Mouse (Mus musculus) heart, adult 2 months (tissue): ENCODE measurements around the gene Hacd2. TPM values are rescaled to one million over a fixed set of nuclear protein-coding genes. Genes with fewer than 3 reads are reported as not detected.

ENCODE experiments used
- DNase-seq, 2 experiments: peaks; one replicate each; pipeline ENCODE4 v3.0.0; 2021
- H3K27ac ChIP-seq: fragments of 200-600 bp; 2 replicates; pipeline ENCODE4 v1.8.1; 2022
- H3K27me3 ChIP-seq: fragments of 200-500 bp; 2 replicates; pipeline ENCODE4 v1.6.1; 2012; ENCODE audit warnings: mild to moderate bottlenecking, low read length, inconsistent platforms, mixed read lengths; ENCODE audit not compliant: control insufficient read depth, insufficient read depth
- H3K36me3 ChIP-seq: fragments of 200-500 bp; 2 replicates; pipeline ENCODE4 v1.6.1; 2012; ENCODE audit warnings: low read length, inconsistent platforms; ENCODE audit not compliant: control insufficient read depth, insufficient read depth
- H3K4me1 ChIP-seq: fragments of 200-500 bp; 2 replicates; pipeline ENCODE4 v1.6.1; 2011; ENCODE audit warnings: low read length; ENCODE audit not compliant: control insufficient read depth, insufficient read depth
- H3K4me3 ChIP-seq: fragments of 200-600 bp; 2 replicates; pipeline ENCODE4 v1.8.1; 2022
- H3K79me2 ChIP-seq: fragments of 200-500 bp; replicated peaks from 2 replicates; pipeline ENCODE4 v1.6.1; 2012; ENCODE audit warnings: mild to moderate bottlenecking, inconsistent platforms, low read length, moderate library complexity, mixed read lengths; ENCODE audit not compliant: control insufficient read depth, insufficient read depth
- H3K9ac ChIP-seq: fragments of 200-500 bp; 2 replicates; pipeline ENCODE4 v1.6.1; 2012; ENCODE audit warnings: low read depth, mild to moderate bottlenecking, control low read depth, inconsistent platforms, low read length, mixed read lengths
- CTCF ChIP-seq: fragments of 200-600 bp; IDR thresholded peaks from 2 replicates; pipeline ENCODE4 v1.8.1; 2022; ENCODE audit warnings: antibody characterized with exemption, mild to moderate bottlenecking, moderate library complexity
- EP300 ChIP-seq: fragments of 200-500 bp; IDR thresholded peaks from 2 replicates; pipeline ENCODE4 v1.6.1; 2011; ENCODE audit warnings: low read depth, low read length, control low read depth; ENCODE audit not compliant: insufficient read depth
- POLR2A ChIP-seq: fragments of 200-500 bp; IDR thresholded peaks from 2 replicates; pipeline ENCODE4 v1.6.1; 2011; ENCODE audit warnings: mild to moderate bottlenecking, low read depth, low read length, control low read depth; ENCODE audit not compliant: insufficient read depth
- WGBS: fragments of 180-500 bp; shearing (Covaris S2); methylation state at CpG from one replicate; pipeline ENCODE4 v1.1.7; 2018; 5-methylcytosine and 5-hydroxymethylcytosine counted together
- intact Hi-C: fragments of 180-260 bp; cut with DNase I; formaldehyde crosslinking; loops from one replicate; pipeline ENCODE4 v1.15.1; 2025
- polyA plus RNA-seq: library from polyadenylated mRNA; depleted of rRNA; stranded (reverse); fragments of >200 nt; gene quantifications from 2 replicates; pipeline ENCODE4 v1.2.3, GENCODE M21; 2012
- total RNA-seq, 2 experiments: library from RNA; stranded (reverse); gene quantifications; 2 replicates each; pipeline ENCODE4 v1.2.3; 2021

Gene Hacd2
- total and polyA plus RNA-seq, 3 experiments, result 7.2 to 13.2 (median 12.4) TPM

- WGBS, result 91% methylated on average over 4 of the region's 4 CpGs
- Histone ChIP-seq H3K4me3 (no peak overlapping the region), H3K27me3 (no peaks in the 10 kb centered on the region), H3K9ac (no peak overlapping the region), H3K27ac (no peak overlapping the region), H3K79me2 (no peaks in the 10 kb centered on the region), H3K4me1 (no peaks in the 10 kb centered on the region), H3K36me3 (no peaks in the 10 kb centered on the region)
- DNase-seq, result no peak
- no peak for TF ChIP-seq POLR2A
- TF ChIP-seq CTCF, result no peak
- no peak for TF ChIP-seq EP300
- intact Hi-C loops, result loop anchor here (10.0 kb wide), 1 partner anchor 1841 kb away; the partner anchor contains the start of gene Osbpl11
Observed at GRCm38 (mm10) chr16:35025347-35025746, 3.1 kb downstream of the Hacd2 start.

DNA sequence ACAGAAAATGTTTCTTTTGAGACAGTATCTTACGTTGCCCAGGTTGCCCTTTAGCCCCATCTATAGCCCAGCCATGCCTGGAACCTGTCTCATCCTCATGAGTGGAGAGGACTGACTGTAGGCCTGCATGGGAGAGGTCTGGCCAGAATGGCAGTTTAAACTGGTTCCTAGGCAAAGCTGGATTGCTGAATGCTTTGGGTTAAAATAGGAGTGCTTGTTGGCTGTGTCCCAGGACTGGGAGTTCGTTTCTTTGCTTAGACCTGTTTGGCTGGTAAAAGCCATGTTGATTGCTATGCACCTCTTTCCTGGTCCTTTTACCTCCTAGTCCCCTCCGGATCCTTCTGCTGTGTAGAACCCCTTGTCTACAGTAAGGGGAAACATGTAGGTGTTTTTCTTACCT is 11.0 kb downstream of the Hacd2 start:
- H3K4me3 ChIP-seq, result no peak overlapping the region
- H3K79me2 ChIP-seq, result no peaks in the 10 kb centered on the region
- no peaks in the 10 kb centered on the region for H3K4me1 ChIP-seq
- no peaks in the 10 kb centered on the region for H3K36me3 ChIP-seq
- no peak overlapping the region for H3K9ac ChIP-seq
- WGBS, result 69% methylated on average over 3 of the region's 3 CpGs
- intact Hi-C loops, result no loop called here
- no peaks in the 10 kb centered on the region for H3K27me3 ChIP-seq
- DNase-seq, result no peak
- no peak overlapping the region for H3K27ac ChIP-seq
- no peak for TF ChIP-seq EP300
- no peak for TF ChIP-seq POLR2A
- TF ChIP-seq CTCF, result no peak

- Histone ChIP-seq H3K27me3 (no peaks in the 10 kb centered on the region), H3K79me2 (no peaks in the 10 kb centered on the region), H3K36me3 (no peaks in the 10 kb centered on the region), H3K4me3 (no peak overlapping the region), H3K27ac (no peak overlapping the region), H3K4me1 (no peaks in the 10 kb centered on the region), H3K9ac (no peak overlapping the region)
- intact Hi-C loops, result no loop called here
- WGBS, result 49% methylated on average over 8 of the region's 8 CpGs
- DNase-seq, result no peak
- no peak for TF ChIP-seq EP300
- no peak for TF ChIP-seq CTCF
- no peak for TF ChIP-seq POLR2A
Observed at GRCm38 (mm10) chr16:35033809-35034577, 11.8 kb downstream of the Hacd2 start.

DNA sequence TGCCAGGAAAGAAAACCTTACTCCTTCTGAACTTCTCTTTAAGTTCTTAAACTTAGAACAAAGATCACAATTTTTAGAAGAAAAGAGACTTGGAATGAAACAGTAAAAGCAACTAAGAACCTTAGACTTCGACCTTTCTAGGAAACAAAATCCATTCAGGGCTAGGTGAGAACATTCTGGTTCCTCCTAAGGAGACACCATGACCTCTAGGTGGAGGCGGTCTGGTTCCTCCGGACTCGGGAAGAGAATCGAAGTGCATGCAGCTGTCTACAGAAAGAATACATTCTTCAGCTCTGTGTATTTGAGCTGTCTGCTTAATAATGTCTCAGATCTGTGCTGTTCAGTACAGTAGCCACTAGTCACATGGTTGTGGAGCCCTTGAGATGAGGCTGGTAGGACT is 12.7 kb downstream of the Hacd2 start:
- Histone ChIP-seq H3K36me3 (no peaks in the 10 kb centered on the region), H3K79me2 (no peaks in the 10 kb centered on the region), H3K27ac (no peak overlapping the region), H3K4me3 (no peak overlapping the region), H3K4me1 (no peaks in the 10 kb centered on the region), H3K27me3 (no peaks in the 10 kb centered on the region), H3K9ac (no peak overlapping the region)
- 88% methylated on average over 5 of the region's 5 CpGs for WGBS
- TF ChIP-seq CTCF, result no peak
- no peak for TF ChIP-seq EP300
- TF ChIP-seq POLR2A, result no peak
- no peak for DNase-seq
- intact Hi-C loops, result no loop called here

GRCm38 (mm10) chr16:35036754-35037153 is 14.5 kb downstream of the Hacd2 start:
- TF ChIP-seq EP300, result no peak
- TF ChIP-seq POLR2A, result no peak
- TF ChIP-seq CTCF, result no peak
- Histone ChIP-seq H3K27me3 (no peaks in the 10 kb centered on the region), H3K4me1 (no peaks in the 10 kb centered on the region), H3K4me3 (no peak overlapping the region), H3K79me2 (no peaks in the 10 kb centered on the region), H3K9ac (no peak overlapping the region), H3K27ac (no peak overlapping the region), H3K36me3 (no peaks in the 10 kb centered on the region)
- 86% methylated on average over 5 of the region's 5 CpGs for WGBS
- intact Hi-C loops, result no loop called here
- DNase-seq, result no peak

DNA sequence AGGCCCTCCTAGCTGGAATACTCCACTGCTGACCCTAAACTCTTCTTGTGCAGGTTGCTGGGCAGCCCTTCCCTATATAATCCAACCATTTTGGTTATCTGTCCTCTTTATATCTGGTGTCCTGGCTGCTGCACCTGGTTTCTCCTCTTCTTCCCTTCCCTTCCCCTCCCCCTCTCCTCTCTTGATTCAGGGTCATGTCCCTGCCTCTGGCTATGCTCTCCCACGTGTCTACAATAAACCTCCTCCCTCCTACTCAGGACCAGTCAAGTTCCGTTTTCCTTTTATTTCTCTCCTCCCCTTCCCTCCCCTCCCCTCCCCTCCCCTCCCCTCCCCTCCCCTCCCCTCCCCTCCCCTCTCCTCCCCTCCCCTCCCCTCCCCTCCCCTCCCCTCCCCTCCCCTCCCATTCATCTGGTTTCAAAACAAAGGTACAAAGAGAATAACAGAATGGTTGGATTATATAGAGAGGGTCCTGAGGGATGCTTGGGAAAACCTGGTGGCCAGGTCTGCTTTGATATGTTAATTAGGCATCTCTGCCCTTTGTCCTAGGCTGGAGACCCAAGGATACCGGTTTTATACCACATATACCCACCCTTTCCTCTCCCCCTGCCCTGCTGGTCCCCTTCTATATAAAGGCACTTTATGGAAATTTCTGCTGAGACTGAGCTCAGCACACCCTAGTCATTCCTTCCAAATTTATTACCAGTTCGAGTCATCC is 16.3 kb downstream of the Hacd2 start:
- Histone ChIP-seq H3K27me3 (no peaks in the 10 kb centered on the region), H3K9ac (no peak overlapping the region), H3K27ac (no peak overlapping the region), H3K36me3 (no peaks in the 10 kb centered on the region), H3K4me3 (no peak overlapping the region), H3K4me1 (no peaks in the 10 kb centered on the region), H3K79me2 (no peaks in the 10 kb centered on the region)
- intact Hi-C loops, result no loop called here
- no peak for DNase-seq
- no peak for TF ChIP-seq POLR2A
- TF ChIP-seq CTCF, result no peak
- no peak for TF ChIP-seq EP300
- WGBS, result 27% methylated on average over 4 of the region's 4 CpGs
